Mouse (Mus musculus) hindbrain, embryonic 11.5 days (tissue): ENCODE results near the gene Srgn. TPM values are rescaled to one million over a fixed set of nuclear protein-coding genes. Genes with fewer than 3 reads are reported as not detected.

Experiments
- ATAC-seq: fragments of 200-750 bp; cut with Nextera tagmentation; 2 replicates; pipeline ENCODE4 v1.8.0; 2017; ENCODE audit warnings: mild to moderate bottlenecking, moderate TSS enrichment, moderate library complexity; ENCODE audit not compliant: low FRiP score
- DNase-seq: peaks from one replicate; pipeline ENCODE4 v3.0.0-alpha.2; 2015; ENCODE audit warnings: low spot score
- H3K27ac ChIP-seq: fragments of 300-500 bp; sonication (generic); 2 replicates; pipeline ENCODE4 v1.5.1; 2014; ENCODE audit warnings: mild to moderate bottlenecking, low read depth, low read length
- H3K27me3 ChIP-seq: fragments of 300-500 bp; sonication (generic); 2 replicates; pipeline ENCODE4 v1.6.1; 2014; ENCODE audit warnings: mild to moderate bottlenecking, low read length, moderate library complexity, mixed read lengths; ENCODE audit not compliant: control insufficient read depth, insufficient read depth
- H3K36me3 ChIP-seq: fragments of 300-500 bp; sonication (generic); 2 replicates; pipeline ENCODE4 v1.6.1; 2014; ENCODE audit warnings: mild to moderate bottlenecking, low read length, moderate library complexity, mixed read lengths; ENCODE audit not compliant: control insufficient read depth, insufficient read depth
- H3K4me1 ChIP-seq: fragments of 300-500 bp; sonication (generic); replicated peaks from 2 replicates; pipeline ENCODE4 v1.6.1; 2014; ENCODE audit warnings: low read length, mixed read lengths; ENCODE audit not compliant: control insufficient read depth, insufficient read depth
- H3K4me2 ChIP-seq: fragments of 300-500 bp; sonication (generic); replicated peaks from 2 replicates; pipeline ENCODE4 v1.6.1; 2014; ENCODE audit warnings: mild to moderate bottlenecking, low read depth, low read length
- H3K4me3 ChIP-seq: fragments of 300-500 bp; sonication (generic); 2 replicates; pipeline ENCODE4 v1.5.1; 2014; ENCODE audit warnings: low read depth, low read length
- H3K9ac ChIP-seq: fragments of 300-500 bp; sonication (generic); 2 replicates; pipeline ENCODE4 v1.6.1; 2014; ENCODE audit warnings: low read depth, low read length
- H3K9me3 ChIP-seq: fragments of 300-500 bp; sonication (generic); 2 replicates; pipeline ENCODE4 v1.6.1; 2016; ENCODE audit warnings: low read length; ENCODE audit not compliant: control insufficient read depth
- WGBS: fragments of 180-500 bp; shearing (Covaris S2); extraction: QIAGEN DNeasy Blood & Tissue Kit; methylation state at CpG from one replicate; pipeline ENCODE4 v1.1.7; 2014; 5-methylcytosine and 5-hydroxymethylcytosine counted together
- polyA plus RNA-seq: library from polyadenylated mRNA; unstranded; fragments of >200 nt; fragmentation: Nextera tagmentation; extraction: Ambion mirVana; gene quantifications from 2 replicates; pipeline ENCODE4 v1.2.1, GENCODE M21; 2014

Gene Srgn
- polyA plus RNA-seq, 1 experiment from 2014 or later: 5.8 TPM

- ATAC-seq (no peak), DNase-seq (no peak)
- Histone ChIP-seq H3K27ac (no peak overlapping the region), H3K36me3 (no peaks in the 10 kb centered on the region), H3K9me3 (no peaks in the 10 kb centered on the region), H3K9ac (no peak overlapping the region), H3K27me3 (no peaks in the 10 kb centered on the region), H3K4me2 (no peak overlapping the region), H3K4me1 (no peaks in the 10 kb centered on the region), H3K4me3 (no peak overlapping the region)
- 85% methylated on average over 3 of the region's 3 CpGs for WGBS
Measured at GRCm38 (mm10) chr10:62540800-62541199, 13.5 kb upstream of the Srgn start.

GRCm38 (mm10) chr10:62534509-62534908 lies 7.3 kb upstream of the Srgn start:
- Histone ChIP-seq H3K27ac (no peak overlapping the region), H3K27me3 (no peaks in the 10 kb centered on the region), H3K4me1 (no peaks in the 10 kb centered on the region), H3K9ac (no peak overlapping the region), H3K9me3 (no peaks in the 10 kb centered on the region), H3K36me3 (no peaks in the 10 kb centered on the region), H3K4me3 (no peak overlapping the region), H3K4me2 (no peak overlapping the region)
- ATAC-seq: no peak
- 83% methylated on average over 7 of the region's 7 CpGs for WGBS
- DNase-seq: no peak

GRCm38 (mm10) chr10:62532832-62533231 lies 5.6 kb upstream of the Srgn start:
- DNase-seq (no peak), ATAC-seq (no peak)
- H3K4me3 ChIP-seq: no peak overlapping the region
- no peaks in the 10 kb centered on the region for H3K9me3 ChIP-seq
- H3K27ac ChIP-seq: no peak overlapping the region
- no peak overlapping the region for H3K4me2 ChIP-seq
- no peak overlapping the region for H3K9ac ChIP-seq
- no peaks in the 10 kb centered on the region for H3K27me3 ChIP-seq
- H3K4me1 ChIP-seq: no peaks in the 10 kb centered on the region
- no peaks in the 10 kb centered on the region for H3K36me3 ChIP-seq
- 45% methylated on average over 2 of the region's 2 CpGs for WGBS

- H3K9me3 ChIP-seq: no peaks in the 10 kb centered on the region
- H3K4me1 ChIP-seq: no peaks in the 10 kb centered on the region
- no peak for ATAC-seq
- H3K9ac ChIP-seq: no peak overlapping the region
- H3K27me3 ChIP-seq: no peaks in the 10 kb centered on the region
- 93% methylated on average over 9 of the region's 9 CpGs for WGBS
- DNase-seq: no peak
- no peak overlapping the region for H3K4me2 ChIP-seq
- no peaks in the 10 kb centered on the region for H3K36me3 ChIP-seq
- H3K4me3 ChIP-seq: no peak overlapping the region
- H3K27ac ChIP-seq: no peak overlapping the region
Measured at GRCm38 (mm10) chr10:62530183-62530582, 2.9 kb upstream of the Srgn start.

- H3K27ac ChIP-seq: no peak overlapping the region
- H3K27me3 ChIP-seq: no peaks in the 10 kb centered on the region
- H3K4me1 ChIP-seq: no peaks in the 10 kb centered on the region
- no peak overlapping the region for H3K4me3 ChIP-seq
- ATAC-seq (no peak), DNase-seq (no peak)
- WGBS: 75% methylated on average over 7 of the region's 7 CpGs
- H3K36me3 ChIP-seq: no peaks in the 10 kb centered on the region
- no peaks in the 10 kb centered on the region for H3K9me3 ChIP-seq
- no peak overlapping the region for H3K4me2 ChIP-seq
- H3K9ac ChIP-seq: no peak overlapping the region
Measured at GRCm38 (mm10) chr10:62522346-62522950, 4.8 kb downstream of the Srgn start.

GRCm38 (mm10) chr10:62521763-62522162 lies 5.5 kb downstream of the Srgn start:
- 73% methylated on average over 4 of the region's 4 CpGs for WGBS
- Histone ChIP-seq H3K4me3 (no peak overlapping the region), H3K27ac (no peak overlapping the region), H3K4me2 (no peak overlapping the region), H3K36me3 (no peaks in the 10 kb centered on the region), H3K27me3 (no peaks in the 10 kb centered on the region), H3K9me3 (no peaks in the 10 kb centered on the region), H3K9ac (no peak overlapping the region), H3K4me1 (no peaks in the 10 kb centered on the region)
- ATAC-seq: no peak
- no peak for DNase-seq

- Histone ChIP-seq H3K36me3 (no peaks in the 10 kb centered on the region), H3K4me3 (no peak overlapping the region), H3K4me2 (no peak overlapping the region), H3K9ac (no peak overlapping the region), H3K9me3 (no peaks in the 10 kb centered on the region), H3K4me1 (no peaks in the 10 kb centered on the region), H3K27ac (no peak overlapping the region), H3K27me3 (no peaks in the 10 kb centered on the region)
- ATAC-seq (no peak), DNase-seq (no peak)
- WGBS: 70% methylated on average over 2 of the region's 2 CpGs
Measured at GRCm38 (mm10) chr10:62520911-62521310, 6.3 kb downstream of the Srgn start.

GRCm38 (mm10) chr10:62517511-62517910 lies 9.7 kb downstream of the Srgn start:
- Histone ChIP-seq H3K27me3 (no peaks in the 10 kb centered on the region), H3K36me3 (no peaks in the 10 kb centered on the region), H3K4me1 (no peaks in the 10 kb centered on the region), H3K9me3 (no peaks in the 10 kb centered on the region), H3K9ac (no peak overlapping the region), H3K4me3 (no peak overlapping the region), H3K4me2 (no peak overlapping the region), H3K27ac (no peak overlapping the region)
- 89% methylated on average over 6 of the region's 6 CpGs for WGBS
- ATAC-seq (no peak), DNase-seq (no peak)

GRCm38 (mm10) chr10:62512855-62513254 lies 14.4 kb downstream of the Srgn start:
- 91% methylated on average over 4 of the region's 4 CpGs for WGBS
- no peak overlapping the region for H3K4me2 ChIP-seq
- no peaks in the 10 kb centered on the region for H3K27me3 ChIP-seq
- no peak for ATAC-seq
- no peaks in the 10 kb centered on the region for H3K9me3 ChIP-seq
- DNase-seq: no peak
- H3K4me3 ChIP-seq: no peak overlapping the region
- no peaks in the 10 kb centered on the region for H3K36me3 ChIP-seq
- H3K4me1 ChIP-seq: no peaks in the 10 kb centered on the region
- H3K27ac ChIP-seq: no peak overlapping the region
- no peak overlapping the region for H3K9ac ChIP-seq
